Mouse (Mus musculus) neural tube, embryonic 15.5 days (tissue): ENCODE measurements around the gene Muc2. TPM values are rescaled to one million over a fixed set of nuclear protein-coding genes. Genes with fewer than 3 reads are reported as not detected.

Experiments used
- ATAC-seq: fragments of 200-750 bp; cut with Nextera tagmentation; 2 replicates; pipeline ENCODE4 v1.8.0; 2017; ENCODE audit warnings: mild to moderate bottlenecking, moderate TSS enrichment, moderate library complexity; ENCODE audit not compliant: low FRiP score
- H3K27ac ChIP-seq: fragments of 300-500 bp; sonication (generic); replicated peaks from 2 replicates; pipeline ENCODE4 v1.5.1; 2015; ENCODE audit warnings: mild to moderate bottlenecking, inconsistent platforms
- H3K27me3 ChIP-seq: fragments of 300-500 bp; sonication (generic); replicated peaks from 2 replicates; pipeline ENCODE4 v1.6.1; 2015; ENCODE audit warnings: inconsistent platforms
- H3K36me3 ChIP-seq: fragments of 300-500 bp; sonication (generic); 2 replicates; pipeline ENCODE4 v1.6.1; 2015; ENCODE audit warnings: inconsistent platforms
- H3K4me1 ChIP-seq: fragments of 300-500 bp; sonication (generic); 2 replicates; pipeline ENCODE4 v1.6.1; 2015; ENCODE audit warnings: inconsistent platforms
- H3K4me2 ChIP-seq: fragments of 300-500 bp; sonication (generic); 2 replicates; pipeline ENCODE4 v1.6.1; 2015; ENCODE audit warnings: inconsistent platforms, mild to moderate bottlenecking, moderate library complexity
- H3K4me3 ChIP-seq: fragments of 300-500 bp; sonication (generic); replicated peaks from 2 replicates; pipeline ENCODE4 v1.5.1; 2015; ENCODE audit warnings: mild to moderate bottlenecking, inconsistent platforms
- H3K9ac ChIP-seq: fragments of 300-500 bp; sonication (generic); replicated peaks from 2 replicates; pipeline ENCODE4 v1.6.1; 2015; ENCODE audit warnings: mild to moderate bottlenecking, inconsistent platforms
- H3K9me3 ChIP-seq: fragments of 300-500 bp; sonication (generic); replicated peaks from 2 replicates; pipeline ENCODE4 v1.6.1; 2016; ENCODE audit warnings: inconsistent platforms
- WGBS: fragments of 180-500 bp; shearing (Covaris S2); methylation state at CpG from one replicate; pipeline ENCODE4 v1.1.7; 2015; ENCODE audit warnings: mixed read lengths; 5-methylcytosine and 5-hydroxymethylcytosine counted together
- polyA plus RNA-seq: library from polyadenylated mRNA; unstranded; fragments of >200 nt; fragmentation: Nextera tagmentation; extraction: Ambion mirVana; gene quantifications from 2 replicates; pipeline ENCODE4 v1.2.1, GENCODE M21; 2015

Gene Muc2
- polyA plus RNA-seq, 1 experiment from 2014 or later, result 0.35 TPM

DNA sequence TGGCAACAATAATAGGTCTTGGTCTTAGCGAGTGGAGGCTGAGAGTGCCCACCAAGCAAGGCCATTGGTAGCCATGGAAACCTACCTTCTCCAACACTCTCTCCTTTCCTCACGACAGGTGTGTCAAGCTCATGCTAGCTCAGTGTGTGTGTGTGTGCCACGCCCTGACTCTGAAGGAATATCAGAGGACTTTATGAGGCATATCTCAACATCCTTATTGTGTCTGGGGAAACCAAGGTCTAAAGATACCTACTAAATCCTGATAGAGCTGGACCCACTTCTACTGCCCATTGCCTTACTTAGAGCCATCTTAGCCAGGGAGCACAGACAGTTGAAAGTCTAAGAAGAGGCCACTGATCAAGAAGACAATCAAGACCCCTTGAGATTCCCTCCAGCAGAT lies 80.4 kb downstream of the Muc2 start:
- no peak overlapping the region for H3K9ac ChIP-seq
- H3K27me3 ChIP-seq, result no peaks in the 10 kb centered on the region
- WGBS, result 86% methylated on average over 3 of the region's 3 CpGs
- H3K4me2 ChIP-seq, result no peak overlapping the region
- no peaks in the 10 kb centered on the region for H3K4me1 ChIP-seq
- H3K27ac ChIP-seq, result no peak overlapping the region
- no peak overlapping the region for H3K4me3 ChIP-seq
- no peaks in the 10 kb centered on the region for H3K36me3 ChIP-seq
- no peaks in the 10 kb centered on the region for H3K9me3 ChIP-seq
- ATAC-seq, result no peak

DNA sequence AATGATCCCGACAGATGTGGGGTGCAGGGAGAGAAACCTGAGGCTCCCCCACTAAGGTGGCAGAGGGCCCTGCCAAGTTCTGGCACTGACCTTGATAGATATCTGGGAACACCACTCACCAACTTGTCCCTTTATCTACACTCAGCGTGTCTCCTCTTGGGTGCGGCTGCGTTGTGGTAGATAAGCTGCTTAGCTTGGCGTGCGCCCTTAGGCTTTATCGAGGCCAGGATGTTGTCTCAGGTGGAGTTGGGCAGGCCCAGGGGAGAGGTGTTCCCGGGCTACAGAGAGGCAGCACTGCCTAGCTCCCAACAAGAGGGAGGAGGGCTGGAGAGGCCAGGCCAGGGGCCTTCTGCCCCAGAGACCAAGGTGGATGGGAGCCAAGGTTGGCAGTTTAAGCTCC lies 80.8 kb downstream of the Muc2 start:
- H3K27ac ChIP-seq, result no peak overlapping the region
- no peaks in the 10 kb centered on the region for H3K27me3 ChIP-seq
- no peak overlapping the region for H3K4me3 ChIP-seq
- no peak overlapping the region for H3K9ac ChIP-seq
- no peak overlapping the region for H3K4me2 ChIP-seq
- H3K4me1 ChIP-seq, result no peaks in the 10 kb centered on the region
- ATAC-seq, result no peak
- H3K36me3 ChIP-seq, result no peaks in the 10 kb centered on the region
- 89% methylated on average over 8 of the region's 8 CpGs for WGBS
- no peaks in the 10 kb centered on the region for H3K9me3 ChIP-seq

DNA sequence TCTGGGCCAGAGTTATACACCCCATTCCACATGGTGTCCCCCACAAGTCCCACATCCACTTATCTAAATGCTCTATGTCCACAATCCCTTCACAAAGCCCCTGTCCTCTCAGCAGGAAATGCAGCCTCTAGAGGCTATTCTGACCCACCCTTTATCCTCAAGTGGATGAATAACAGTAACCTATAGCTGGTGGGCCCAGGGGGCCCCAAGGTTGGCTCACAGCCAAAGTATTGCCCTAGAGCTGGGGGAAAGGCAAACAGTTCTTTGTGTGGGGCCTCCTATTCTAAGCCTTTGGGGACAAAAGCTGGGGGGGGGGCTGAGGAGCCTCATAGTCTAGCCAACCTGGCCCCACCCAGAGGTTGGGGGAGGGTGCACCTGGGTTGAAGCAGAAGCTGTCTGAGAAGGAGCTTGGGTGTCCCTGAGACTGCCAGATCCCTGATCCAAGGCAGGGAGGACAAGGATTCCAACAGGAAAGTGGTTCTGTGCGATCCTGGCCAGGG lies 82.0 kb downstream of the Muc2 start:
- no peak overlapping the region for H3K4me2 ChIP-seq
- H3K27me3 ChIP-seq, result no peaks in the 10 kb centered on the region
- no peaks in the 10 kb centered on the region for H3K36me3 ChIP-seq
- no peak overlapping the region for H3K27ac ChIP-seq
- no peak overlapping the region for H3K4me3 ChIP-seq
- no peak overlapping the region for H3K9ac ChIP-seq
- no peaks in the 10 kb centered on the region for H3K4me1 ChIP-seq
- no peak for ATAC-seq
- no peaks in the 10 kb centered on the region for H3K9me3 ChIP-seq
- 65% methylated on average over 1 of the region's 1 CpGs for WGBS

GRCm38 (mm10) chr7:141774855-141775254 lies 84.7 kb downstream of the Muc2 start:
- H3K36me3 ChIP-seq, result no peaks in the 10 kb centered on the region
- no peak overlapping the region for H3K9ac ChIP-seq
- no peaks in the 10 kb centered on the region for H3K27me3 ChIP-seq
- WGBS, result 97% methylated on average over 2 of the region's 2 CpGs
- H3K4me1 ChIP-seq, result no peaks in the 10 kb centered on the region
- ATAC-seq, result no peak
- H3K4me2 ChIP-seq, result no peak overlapping the region
- no peaks in the 10 kb centered on the region for H3K9me3 ChIP-seq
- H3K4me3 ChIP-seq, result no peak overlapping the region
- H3K27ac ChIP-seq, result no peak overlapping the region

GRCm38 (mm10) chr7:141776199-141776598 lies 86.1 kb downstream of the Muc2 start:
- Histone ChIP-seq H3K4me3 (no peak overlapping the region), H3K4me2 (no peak overlapping the region), H3K9ac (no peak overlapping the region), H3K4me1 (no peaks in the 10 kb centered on the region), H3K36me3 (no peaks in the 10 kb centered on the region), H3K27me3 (no peaks in the 10 kb centered on the region), H3K9me3 (no peaks in the 10 kb centered on the region), H3K27ac (no peak overlapping the region)
- 94% methylated on average over 5 of the region's 5 CpGs for WGBS
- ATAC-seq, result no peak

- Histone ChIP-seq H3K36me3 (no peaks in the 10 kb centered on the region), H3K4me2 (no peak within 1 kb of the TSS), H3K9ac (no peak within 1 kb of the TSS), H3K27me3 (no peaks in the 10 kb centered on the region), H3K27ac (no peak within 1 kb of the TSS), H3K4me3 (no peak within 1 kb of the TSS), H3K4me1 (no peaks in the 10 kb centered on the region), H3K9me3 (no peaks in the 10 kb centered on the region)
- no peak for ATAC-seq
- 90% methylated on average over 6 of the region's 6 CpGs for WGBS
Observed at GRCm38 (mm10) chr7:141788677-141789452, 98.7 kb downstream of the Muc2 start, which contains the start of gene Muc5ac. TSS of gene Muc5ac (plus strand) at chr7:141788972.

DNA sequence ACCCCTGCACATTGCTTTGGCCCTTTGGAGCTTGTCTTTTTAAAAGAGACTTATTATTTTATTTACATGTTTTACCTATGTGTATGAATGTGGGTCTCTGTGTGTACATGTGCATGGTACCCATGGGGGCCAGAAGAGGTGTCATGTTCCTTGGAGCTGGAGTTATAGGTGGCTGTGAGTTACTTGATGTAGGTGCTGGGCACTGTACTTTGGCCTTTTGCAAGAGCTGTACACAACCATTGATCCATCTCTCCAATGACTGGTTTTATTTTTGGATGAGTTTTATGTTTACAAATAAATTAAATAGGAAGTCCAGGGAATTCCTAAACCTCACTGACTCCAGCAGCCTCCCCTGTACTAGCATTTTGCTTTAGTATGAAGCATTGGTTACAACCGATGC lies 104.1 kb downstream of the Muc2 start:
- no peak for ATAC-seq
- no peaks in the 10 kb centered on the region for H3K36me3 ChIP-seq
- no peaks in the 10 kb centered on the region for H3K4me1 ChIP-seq
- no peak overlapping the region for H3K4me2 ChIP-seq
- no peak overlapping the region for H3K4me3 ChIP-seq
- no peaks in the 10 kb centered on the region for H3K9me3 ChIP-seq
- no peak overlapping the region for H3K9ac ChIP-seq
- WGBS, result 94% methylated on average over 1 of the region's 1 CpGs
- no peak overlapping the region for H3K27ac ChIP-seq
- no peaks in the 10 kb centered on the region for H3K27me3 ChIP-seq

GRCm38 (mm10) chr7:141803206-141803605 lies 113.1 kb downstream of the Muc2 start:
- 90% methylated on average over 7 of the region's 7 CpGs for whole genome bisulfite sequencing
- no peak for ATAC-seq
- no peaks in the 10 kb centered on the region for H3K36me3 ChIP-seq
- no peak overlapping the region for H3K9ac ChIP-seq
- no peaks in the 10 kb centered on the region for H3K4me1 ChIP-seq
- no peaks in the 10 kb centered on the region for H3K27me3 ChIP-seq
- no peak overlapping the region for H3K4me2 ChIP-seq
- H3K9me3 ChIP-seq, result no peaks in the 10 kb centered on the region
- no peak overlapping the region for H3K4me3 ChIP-seq
- no peak overlapping the region for H3K27ac ChIP-seq

Other genes starting within 250 kb of the Muc2 start
- gene Pidd1, start 246.3 kb upstream of the Muc2 start, polyA plus RNA-seq, result 2.7 and 5.0 TPM in 2 replicates
- gene Rplp2, start 243.0 kb upstream of the Muc2 start, polyA plus RNA-seq, result 743 and 829 TPM in 2 replicates
- 17.2 and 25.7 TPM in 2 replicates for gene Pnpla2, start 235.1 kb upstream of the Muc2 start, polyA plus RNA-seq
- gene Cracr2b, start 229.2 kb upstream of the Muc2 start, polyA plus RNA-seq, result 7.1 and 9.6 TPM in 2 replicates
- gene Cd151, start 222.9 kb upstream of the Muc2 start, polyA plus RNA-seq, result 23.7 and 25.1 TPM in 2 replicates
- 85.3 and 89.8 TPM in 2 replicates for gene Polr2l, start 215.2 kb upstream of the Muc2 start, polyA plus RNA-seq
- 73.0 and 77.3 TPM in 2 replicates for gene Tspan4, start 215.1 kb upstream of the Muc2 start, polyA plus RNA-seq
- gene Chid1, start 150.5 kb upstream of the Muc2 start, polyA plus RNA-seq, result 50.4 and 54.4 TPM in 2 replicates
- 105 and 109 TPM in 2 replicates for gene Ap2a2, start 128.2 kb upstream of the Muc2 start, polyA plus RNA-seq
- 0.27 and 0.31 TPM in 2 replicates for gene Muc6, start 35.0 kb upstream of the Muc2 start, polyA plus RNA-seq
- 0.03 TPM in 1 of 2 replicates, not detected in the other for gene Muc5ac, start 98.6 kb downstream of the Muc2 start, polyA plus RNA-seq
- 0.04 and 0.08 TPM in 2 replicates for gene Muc5b, start 148.7 kb downstream of the Muc2 start, polyA plus RNA-seq
- gene Tollip, start 228.2 kb downstream of the Muc2 start, polyA plus RNA-seq, result 67.5 and 70.0 TPM in 2 replicates